Mouse (Mus musculus): ENCODE measurements at regions not wholly inside any gene's neighbourhood (a gene's known extent, or its start where the extent isn't known, plus 50 kb on each side); places are given as distances from the start of the nearest gene placed in this dataset.

DNA sequence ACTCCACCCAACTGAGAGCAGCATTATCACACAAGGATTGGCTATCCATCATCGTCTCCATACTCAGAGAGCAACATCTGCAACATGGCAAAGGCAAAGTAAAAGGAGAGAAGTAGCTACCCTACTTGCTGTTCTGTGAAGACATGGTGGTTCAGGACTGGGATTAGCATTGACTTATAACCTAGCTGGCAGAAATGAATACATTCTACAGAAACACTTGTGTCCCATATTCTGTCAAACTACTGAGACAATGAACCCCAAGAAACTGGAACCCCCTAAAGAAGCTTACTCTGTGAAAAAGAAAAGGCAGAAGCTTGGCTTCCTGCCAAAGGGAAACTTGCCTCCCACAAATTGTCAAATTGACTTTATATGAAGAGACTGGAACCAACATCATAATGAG, 446.1 kb upstream of the Castor2 start:
- no peak for ATAC-seq (replicated peaks)
- no peak overlapping the region for H3K4me2 ChIP-seq
- 84% methylated on average over 1 of the region's 1 CpGs for WGBS
- no peak overlapping the region for H3K9ac ChIP-seq
- no peaks in the 10 kb centered on the region for H3K36me3 ChIP-seq (replicated peaks)
- no peak overlapping the region for H3K27ac ChIP-seq
- no peak overlapping the region for H3K4me3 ChIP-seq
- no peaks in the 10 kb centered on the region for H3K9me3 ChIP-seq
- H3K27me3 ChIP-seq (replicated peaks) = no peaks in the 10 kb centered on the region
- no peaks in the 10 kb centered on the region for H3K4me1 ChIP-seq

DNA sequence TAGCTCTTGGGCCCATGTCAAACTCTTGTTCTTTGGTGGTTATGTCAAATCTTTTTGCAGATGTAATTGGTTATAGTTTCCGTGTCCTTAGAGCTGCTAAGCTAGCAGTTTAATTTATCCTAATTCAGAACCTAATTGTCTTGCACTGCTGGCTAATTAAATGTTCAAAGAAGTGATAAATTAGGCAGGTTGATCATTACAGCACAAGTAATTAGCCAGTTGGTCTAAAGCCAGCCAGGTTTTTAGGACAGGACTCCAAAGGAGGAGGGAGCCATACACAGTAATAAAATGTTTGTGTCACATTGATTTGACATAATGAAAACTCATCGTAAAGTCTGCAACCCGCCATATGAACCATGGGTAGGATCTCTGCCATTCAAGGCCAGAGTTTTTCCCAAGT, 449.3 kb upstream of the Castor2 start:
- WGBS = 84% methylated on average over 3 of the region's 3 CpGs
- H3K4me1 ChIP-seq = no peaks in the 10 kb centered on the region
- ATAC-seq (replicated peaks) = no peak
- H3K27ac ChIP-seq = no peak overlapping the region
- no peak overlapping the region for H3K4me2 ChIP-seq
- H3K4me3 ChIP-seq = no peak overlapping the region
- H3K27me3 ChIP-seq (replicated peaks) = no peaks in the 10 kb centered on the region
- H3K9me3 ChIP-seq = no peaks in the 10 kb centered on the region
- no peaks in the 10 kb centered on the region for H3K36me3 ChIP-seq (replicated peaks)
- no peak overlapping the region for H3K9ac ChIP-seq

DNA sequence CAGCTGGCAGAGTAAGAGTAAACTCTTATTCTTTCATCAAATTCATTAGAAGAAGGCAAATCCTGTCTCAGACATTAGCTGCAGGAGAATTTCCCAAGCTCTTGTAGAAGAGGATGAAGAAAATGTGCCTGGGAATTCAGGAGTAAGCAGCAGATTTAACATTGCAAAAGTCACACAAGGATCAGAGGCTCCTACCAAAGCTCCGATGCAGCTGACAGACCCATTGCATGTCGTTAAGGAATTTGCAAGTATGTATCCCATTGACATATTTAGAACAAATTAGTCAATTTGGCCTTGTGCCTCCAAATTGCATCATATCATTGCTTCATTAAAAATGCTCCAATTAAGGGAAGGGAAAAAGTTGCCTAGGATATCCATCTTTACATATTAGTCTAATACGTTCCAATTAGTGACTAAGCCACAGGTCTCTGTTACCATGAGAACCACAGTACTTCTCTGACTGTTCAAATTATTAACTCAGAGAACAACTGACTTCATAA, 453.8 kb upstream of the Castor2 start:
- peaks cover 4% of the 10 kb centered on the region; the same call in 1 of the 2 replicates for H3K4me1 ChIP-seq
- no peak overlapping the region for H3K4me3 ChIP-seq
- ATAC-seq (replicated peaks) = no peak
- H3K36me3 ChIP-seq (replicated peaks) = no peaks in the 10 kb centered on the region
- H3K9me3 ChIP-seq = no peaks in the 10 kb centered on the region
- H3K4me2 ChIP-seq = no peak overlapping the region
- no peak overlapping the region for H3K27ac ChIP-seq
- WGBS = 80% methylated on average over 3 of the region's 3 CpGs
- no peak overlapping the region for H3K9ac ChIP-seq
- H3K27me3 ChIP-seq (replicated peaks) = no peaks in the 10 kb centered on the region

DNA sequence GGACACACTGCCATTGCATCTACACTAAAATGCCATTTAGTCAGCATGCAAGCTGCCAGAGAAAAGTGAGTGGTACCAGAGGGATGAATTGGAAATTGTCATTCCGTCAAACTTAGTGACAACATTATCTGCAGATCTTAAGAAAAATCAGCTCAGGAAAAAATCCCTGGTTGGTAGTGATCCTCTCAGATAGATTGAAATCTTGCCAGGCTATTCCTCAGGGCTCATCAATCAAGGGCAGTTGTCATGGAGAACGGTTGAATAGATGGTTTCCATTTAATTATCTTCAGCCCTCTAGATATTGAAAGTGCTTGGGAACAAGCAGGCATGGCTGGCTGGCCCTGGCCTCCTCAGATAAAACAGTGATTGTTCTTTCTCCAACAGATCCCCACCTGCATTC, 456.2 kb upstream of the Castor2 start:
- Histone ChIP-seq H3K9me3 (no peaks in the 10 kb centered on the region), H3K9ac (no peak overlapping the region), H3K4me1 (peaks cover 4% of the 10 kb centered on the region; the same call in 1 of the 2 replicates), H3K27ac (no peak overlapping the region), H3K36me3 (replicated peaks) (no peaks in the 10 kb centered on the region), H3K4me3 (no peak overlapping the region), H3K4me2 (no peak overlapping the region), H3K27me3 (replicated peaks) (no peaks in the 10 kb centered on the region)
- no peak for ATAC-seq (replicated peaks)
- WGBS = 38% methylated on average over 2 of the region's 2 CpGs

- no peaks in the 10 kb centered on the region for H3K27me3 ChIP-seq (replicated peaks)
- H3K9ac ChIP-seq = no peak overlapping the region
- H3K4me2 ChIP-seq = no peak overlapping the region
- ATAC-seq (replicated peaks) = no peak
- no peak overlapping the region for H3K4me3 ChIP-seq
- no peaks in the 10 kb centered on the region for H3K36me3 ChIP-seq (replicated peaks)
- WGBS = 51% methylated on average over 5 of the region's 5 CpGs
- no peaks in the 10 kb centered on the region for H3K4me1 ChIP-seq
- H3K9me3 ChIP-seq = no peaks in the 10 kb centered on the region
- no peak overlapping the region for H3K27ac ChIP-seq
Measured at GRCm38 (mm10) chr5:133634481-133634880, 465.0 kb upstream of the Castor2 start.

DNA sequence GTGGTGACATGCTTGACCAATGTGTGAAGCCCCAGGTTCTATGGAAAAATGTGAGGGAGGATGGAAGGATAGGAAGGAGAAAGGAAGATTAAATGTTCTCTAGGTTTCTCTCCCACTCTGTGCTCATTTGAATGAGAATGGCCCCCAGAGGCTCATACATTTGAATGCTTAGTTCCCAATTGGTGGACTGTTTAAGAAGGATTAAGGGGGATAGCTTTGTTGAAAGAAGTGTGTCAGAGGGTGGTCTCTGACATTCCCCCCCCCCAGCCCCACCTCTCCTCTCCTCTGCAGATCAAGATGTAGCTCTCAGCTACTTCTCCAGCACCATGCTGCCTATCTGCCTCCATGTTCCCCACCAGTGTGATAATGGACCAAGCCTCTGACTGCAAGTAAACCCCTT, 467.7 kb upstream of the Castor2 start:
- Histone ChIP-seq H3K27me3 (replicated peaks) (no peaks in the 10 kb centered on the region), H3K36me3 (replicated peaks) (no peaks in the 10 kb centered on the region), H3K4me2 (no peak overlapping the region), H3K4me1 (no peaks in the 10 kb centered on the region), H3K9ac (no peak overlapping the region), H3K9me3 (no peaks in the 10 kb centered on the region), H3K27ac (no peak overlapping the region), H3K4me3 (no peak overlapping the region)
- no peak for ATAC-seq (replicated peaks)

GRCm38 (mm10) chr5:133619347-133619746, 480.2 kb upstream of the Castor2 start:
- no peaks in the 10 kb centered on the region for H3K9me3 ChIP-seq
- no peak overlapping the region for H3K9ac ChIP-seq
- no peaks in the 10 kb centered on the region for H3K36me3 ChIP-seq (replicated peaks)
- H3K4me3 ChIP-seq = no peak overlapping the region
- WGBS = 78% methylated on average over 8 of the region's 8 CpGs
- no peak for ATAC-seq (replicated peaks)
- H3K27ac ChIP-seq = no peak overlapping the region
- H3K4me1 ChIP-seq = 0 out of 2 replicates have a peak, but pooled peaks cover 5% of the 10 kb centered on the region
- no peak overlapping the region for H3K4me2 ChIP-seq
- no peaks in the 10 kb centered on the region for H3K27me3 ChIP-seq (replicated peaks)

DNA sequence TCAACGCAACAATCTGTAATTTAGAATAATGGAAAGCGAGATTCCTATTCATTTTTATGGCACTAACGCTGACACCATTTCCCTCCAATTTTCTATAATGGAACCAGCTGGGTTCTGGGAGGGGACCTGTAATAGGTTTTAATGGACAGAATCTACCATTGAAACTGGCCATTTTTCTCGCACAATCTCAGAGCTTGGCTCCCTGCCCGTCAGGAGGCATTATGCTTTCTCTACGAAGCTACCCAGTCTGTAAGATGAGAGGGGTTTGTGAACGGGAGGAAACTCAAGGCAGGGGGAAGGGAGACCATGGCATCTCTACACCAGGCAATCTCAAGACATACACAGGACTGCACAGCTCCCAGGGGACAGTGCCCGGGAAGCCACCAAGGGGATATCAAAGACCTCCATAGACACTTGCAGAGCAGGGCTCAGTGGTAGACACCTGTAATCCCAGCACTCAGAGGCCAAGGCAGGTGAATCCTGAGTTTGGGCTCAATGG, 498.2 kb upstream of the Castor2 start:
- H3K4me1 ChIP-seq = peaks cover 3% of the 10 kb centered on the region; the same call in 1 of the 2 replicates
- H3K27me3 ChIP-seq (replicated peaks) = no peaks in the 10 kb centered on the region
- ATAC-seq (replicated peaks) = no peak
- H3K4me3 ChIP-seq = no peak overlapping the region
- no peaks in the 10 kb centered on the region for H3K9me3 ChIP-seq
- H3K9ac ChIP-seq = no peak overlapping the region
- WGBS = 68% methylated on average over 8 of the region's 8 CpGs
- no peaks in the 10 kb centered on the region for H3K36me3 ChIP-seq (replicated peaks)
- no peak overlapping the region for H3K4me2 ChIP-seq
- no peak overlapping the region for H3K27ac ChIP-seq

- no peak for ATAC-seq (replicated peaks)
- Histone ChIP-seq H3K9me3 (no peaks in the 10 kb centered on the region), H3K4me1 (peaks cover 3% of the 10 kb centered on the region; the same call in 1 of the 2 replicates), H3K4me3 (no peak overlapping the region), H3K4me2 (no peak overlapping the region), H3K36me3 (replicated peaks) (no peaks in the 10 kb centered on the region), H3K27ac (no peak overlapping the region), H3K9ac (no peak overlapping the region), H3K27me3 (replicated peaks) (no peaks in the 10 kb centered on the region)
- WGBS = 44% methylated on average over 5 of the region's 5 CpGs
Measured at GRCm38 (mm10) chr5:133600630-133601029, 498.9 kb upstream of the Castor2 start.

DNA sequence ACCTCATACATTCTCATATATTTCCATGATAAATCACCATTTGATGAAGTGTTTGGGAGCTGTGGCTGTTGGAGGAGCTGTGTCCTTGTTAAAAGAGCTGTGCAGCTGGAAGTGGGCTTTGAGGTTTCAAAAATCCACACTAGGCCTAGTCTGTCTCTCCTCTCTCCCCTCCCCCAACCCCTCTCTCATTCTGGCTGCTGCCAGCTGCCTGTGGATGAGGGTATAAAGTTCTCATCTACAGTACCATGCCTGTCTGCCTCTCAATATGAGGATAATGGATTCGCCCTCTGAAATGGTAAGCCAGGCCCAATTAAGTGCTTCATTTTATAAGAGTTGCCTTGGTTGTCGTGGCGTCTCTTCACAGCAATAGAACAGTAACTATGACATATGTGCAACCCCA, 501.4 kb upstream of the Castor2 start:
- Histone ChIP-seq H3K27ac (no peak overlapping the region), H3K9ac (no peak overlapping the region), H3K36me3 (replicated peaks) (no peaks in the 10 kb centered on the region), H3K4me3 (no peak overlapping the region), H3K27me3 (replicated peaks) (no peaks in the 10 kb centered on the region), H3K9me3 (no peaks in the 10 kb centered on the region), H3K4me2 (no peak overlapping the region), H3K4me1 (peaks cover 3% of the 10 kb centered on the region; the same call in 1 of the 2 replicates)
- ATAC-seq (replicated peaks) = no peak
- 70% methylated on average over 3 of the region's 3 CpGs for WGBS

DNA sequence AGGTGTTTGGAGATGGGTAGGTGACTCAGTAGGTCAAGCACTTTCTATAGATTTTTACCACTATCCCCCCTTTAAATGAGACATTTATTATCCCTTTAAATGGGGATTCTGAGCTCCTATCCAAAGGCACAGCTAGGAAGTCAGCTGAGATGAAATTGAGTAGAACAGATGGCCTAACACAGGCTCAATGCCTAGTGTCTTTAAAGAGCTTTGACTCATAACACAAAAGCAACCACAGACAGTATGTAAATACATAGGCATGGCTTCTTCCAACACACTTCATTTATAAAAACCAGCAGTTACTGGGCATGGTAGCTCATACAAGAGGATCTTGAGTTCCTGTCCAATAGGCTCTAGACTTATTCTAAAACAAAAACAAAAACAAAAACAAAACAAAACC, 513.0 kb upstream of the Castor2 start:
- no peak overlapping the region for H3K4me2 ChIP-seq
- no peak for ATAC-seq (replicated peaks)
- H3K9ac ChIP-seq = no peak overlapping the region
- H3K9me3 ChIP-seq = no peaks in the 10 kb centered on the region
- no peak overlapping the region for H3K27ac ChIP-seq
- H3K4me3 ChIP-seq = no peak overlapping the region
- no peaks in the 10 kb centered on the region for H3K36me3 ChIP-seq (replicated peaks)
- no peaks in the 10 kb centered on the region for H3K27me3 ChIP-seq (replicated peaks)
- H3K4me1 ChIP-seq = no peaks in the 10 kb centered on the region

- 30% methylated on average over 3 of the region's 3 CpGs for WGBS
- H3K9me3 ChIP-seq = no peaks in the 10 kb centered on the region
- no peak for ATAC-seq (replicated peaks)
- H3K9ac ChIP-seq = no peak overlapping the region
- H3K27me3 ChIP-seq (replicated peaks) = no peaks in the 10 kb centered on the region
- H3K4me2 ChIP-seq = no peak overlapping the region
- H3K4me3 ChIP-seq = no peak overlapping the region
- H3K27ac ChIP-seq = no peak overlapping the region
- H3K36me3 ChIP-seq (replicated peaks) = no peaks in the 10 kb centered on the region
- no peaks in the 10 kb centered on the region for H3K4me1 ChIP-seq
Measured at GRCm38 (mm10) chr5:133585181-133585580, 514.3 kb upstream of the Castor2 start.

DNA sequence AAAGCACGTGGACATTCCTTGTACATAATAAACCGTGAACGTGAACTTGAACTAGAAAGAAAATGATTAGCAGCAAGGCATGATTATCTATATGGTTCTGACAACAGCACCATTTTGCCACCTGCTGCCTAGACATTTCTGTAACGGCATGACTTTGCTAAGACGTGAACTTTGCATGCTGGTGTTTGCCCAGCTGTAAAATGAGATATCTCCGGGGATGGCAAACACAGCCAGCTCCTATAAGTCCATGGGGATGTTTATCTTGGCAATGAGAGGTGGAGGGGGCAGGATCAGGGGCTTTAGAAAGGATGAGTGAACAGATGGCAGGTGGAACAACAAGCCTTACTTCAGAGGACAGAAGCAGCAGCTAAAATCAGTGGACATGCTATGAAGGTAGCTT, 522.9 kb upstream of the Castor2 start:
- WGBS = 68% methylated on average over 6 of the region's 6 CpGs
- Histone ChIP-seq H3K4me1 (no peaks in the 10 kb centered on the region), H3K9me3 (no peaks in the 10 kb centered on the region), H3K4me2 (no peak overlapping the region), H3K9ac (no peak overlapping the region), H3K4me3 (no peak overlapping the region), H3K27ac (no peak overlapping the region), H3K27me3 (replicated peaks) (no peaks in the 10 kb centered on the region), H3K36me3 (replicated peaks) (no peaks in the 10 kb centered on the region)
- ATAC-seq (replicated peaks) = no peak

Data from midbrain, embryonic 15.5 days (tissue).